ENCODE assay signal across 26 mouse cellular contexts in the genomic region with DNA sequence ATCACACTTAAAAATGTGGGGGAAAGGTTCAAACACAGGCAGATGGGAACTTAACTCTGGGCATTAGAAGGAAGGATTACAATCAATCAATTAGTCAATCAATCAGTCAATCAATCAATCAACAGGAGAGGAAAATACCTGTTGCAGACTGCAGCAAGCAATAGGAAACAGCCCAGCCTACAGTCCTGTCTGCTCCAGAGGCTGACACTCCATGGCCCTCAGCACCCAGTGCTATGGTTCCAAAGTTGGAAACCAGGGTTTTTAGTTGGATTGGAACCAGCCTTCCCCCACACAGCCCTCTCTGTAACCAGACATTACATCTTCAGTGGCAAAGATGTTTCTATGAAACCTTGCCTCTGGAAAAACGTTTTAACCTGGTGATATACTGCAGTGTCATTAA. TPM values are rescaled to one million over a fixed set of nuclear protein-coding genes. Genes with fewer than 3 reads are reported as not detected.
DNase-seq lines count a peak whose midpoint lies in the region; ATAC-seq and TF ChIP-seq lines count a peak whose summit lies in the region.
"Had no signal": no experiment of that assay in that cellular context is flagged by ENCODE, and none has a peak within 500 bp of the region (broad histone marks: within the 10 kb centered on the region; RNA-seq: fewer than 3 reads in every experiment).

No protein-coding gene starts in this region.

- H3K9ac ChIP-seq in heart, postnatal 0 days (replicated peaks; ENCODE audit: low read depth, low read length): no peak overlapping the region
- no peak overlapping the region for H3K9ac ChIP-seq in heart, embryonic 11.5 days (ENCODE audit: low read depth, low read length)
- no peak overlapping the region for H3K9ac ChIP-seq in limb, embryonic 15.5 days
- H3K9ac ChIP-seq: liver, postnatal 0 days; stomach, embryonic 15.5 days had no signal

- peaks cover 29% of the 10 kb centered on the region for H3K4me1 ChIP-seq in heart, postnatal 0 days (ENCODE audit: control insufficient read depth, insufficient read depth)
- peaks cover 16% of the 10 kb centered on the region for H3K4me1 ChIP-seq in heart, embryonic 11.5 days (ENCODE audit: control insufficient read depth, insufficient read depth, low read length)
- H3K4me1 ChIP-seq in limb, embryonic 15.5 days: peaks cover 35% of the 10 kb centered on the region

- no peak for ATAC-seq in heart, postnatal 0 days (ENCODE audit: insufficient read depth, low read depth)
- no peak for ATAC-seq in heart, embryonic 11.5 days (replicated peaks; ENCODE audit: insufficient number of reproducible peaks, low FRiP score, low TSS enrichment)
- ATAC-seq in limb, embryonic 15.5 days (ENCODE audit: insufficient number of reproducible peaks, low FRiP score, low TSS enrichment, low read depth): no peak
- ATAC-seq: forebrain, embryonic 13.5 days; hindbrain, embryonic 16.5 days; liver, postnatal 0 days; lung, postnatal 0 days; midbrain, embryonic 16.5 days had no signal

- H3K4me2 ChIP-seq in heart, postnatal 0 days (ENCODE audit: low read depth, low read length): peak overlapping the region; percentile 44
- H3K4me2 ChIP-seq in heart, embryonic 11.5 days: no peak overlapping the region
- H3K4me2 ChIP-seq in limb, embryonic 15.5 days: no peak overlapping the region
- H3K4me2 ChIP-seq: liver, embryonic 11.5 days; neural tube, embryonic 13.5 days; stomach, embryonic 15.5 days had no signal

- 23% methylated on average over 1 of the region's 1 CpGs for whole genome bisulfite sequencing in heart, postnatal 0 days
- 23% methylated on average over 1 of the region's 1 CpGs for WGBS in heart, embryonic 11.5 days (ENCODE audit: insufficient replicate concordance)
- 25% methylated on average over 1 of the region's 1 CpGs for WGBS in limb, embryonic 15.5 days

- TF ChIP-seq EP300 in heart, postnatal 0 days (IDR thresholded peaks at IDR 0.05; ENCODE audit: low read depth): no peak

- DNase-seq in heart, adult 11 months: peak; percentile 86
- no peak for DNase-seq in heart, postnatal 14 days
- no peak for DNase-seq in heart, postnatal 0 days (ENCODE audit: low spot score)
- DNase-seq in left cerebral cortex, adult 2 months (ENCODE audit: extremely low spot score in 1 of 2, low spot score in 2 of 2): no peak
- no peak for DNase-seq in left cerebral cortex, adult 18-20 months (ENCODE audit: low spot score in 2 of 2)
- DNase-seq in spleen, postnatal 36 days (ENCODE audit: low spot score in 2 of 2): no peak
- DNase-seq: cerebellum, adult 9-10 months; layer of hippocampus, postnatal 36 days; liver, postnatal 0 days; thymus, adult 2 months; thymus, postnatal 4 days had no signal

- no peaks in the 10 kb centered on the region for H3K9me3 ChIP-seq in heart, postnatal 0 days (replicated peaks; ENCODE audit: control insufficient read depth, low read length)
- H3K9me3 ChIP-seq in heart, embryonic 11.5 days (replicated peaks; ENCODE audit: control insufficient read depth, low read length): no peaks in the 10 kb centered on the region
- no peaks in the 10 kb centered on the region for H3K9me3 ChIP-seq in limb, embryonic 15.5 days
- H3K9me3 ChIP-seq: forebrain, embryonic 13.5 days; midbrain, embryonic 10.5 days; neural tube, embryonic 13.5 days; stomach, embryonic 15.5 days had no signal

- H3K36me3 ChIP-seq in heart, postnatal 0 days (replicated peaks; ENCODE audit: control insufficient read depth, insufficient read depth, low read length): no peaks in the 10 kb centered on the region
- no peaks in the 10 kb centered on the region for H3K36me3 ChIP-seq in heart, embryonic 11.5 days (ENCODE audit: control insufficient read depth, insufficient read depth, low read length)
- no peaks in the 10 kb centered on the region for H3K36me3 ChIP-seq in limb, embryonic 15.5 days
- H3K36me3 ChIP-seq: midbrain, embryonic 10.5 days; neural tube, embryonic 13.5 days; stomach, embryonic 15.5 days had no signal

- TF ChIP-seq CTCF in heart, postnatal 0 days (IDR thresholded peaks at IDR 0.05; ENCODE audit: low read depth): no peak
- no peak for TF ChIP-seq CTCF in left cerebral cortex, adult 2 months (IDR thresholded peaks at IDR 0.05)

- no peak overlapping the region for H3K4me3 ChIP-seq in heart, postnatal 0 days (ENCODE audit: low read depth, low read length)
- no peak overlapping the region for H3K4me3 ChIP-seq in heart, embryonic 11.5 days (ENCODE audit: low read depth, low read length)
- H3K4me3 ChIP-seq in left cerebral cortex, adult 2 months: no peak overlapping the region
- H3K4me3 ChIP-seq in limb, embryonic 15.5 days: no peak overlapping the region
- H3K4me3 ChIP-seq: forebrain, embryonic 13.5 days; midbrain, embryonic 10.5 days; myocyte; neural tube, embryonic 13.5 days; stomach, embryonic 15.5 days had no signal

- no peaks in the 10 kb centered on the region for H3K27me3 ChIP-seq in heart, postnatal 0 days (ENCODE audit: control insufficient read depth, insufficient read depth, low read length)
- H3K27me3 ChIP-seq in heart, embryonic 11.5 days (ENCODE audit: control insufficient read depth, insufficient read depth, low read length): no peaks in the 10 kb centered on the region
- no peaks in the 10 kb centered on the region for H3K27me3 ChIP-seq in limb, embryonic 15.5 days

- peak overlapping the region; percentile 78 for H3K27ac ChIP-seq in heart, postnatal 0 days (ENCODE audit: low read depth)
- H3K27ac ChIP-seq in heart, embryonic 11.5 days (ENCODE audit: low read depth, low read length): no peak overlapping the region
- H3K27ac ChIP-seq in left cerebral cortex, adult 2 months: 0 out of 2 replicates have a peak overlapping the region, but pooled peaks have one; percentile 61
- 0 out of 2 replicates have a peak overlapping the region, but pooled peaks have one; percentile 8 for H3K27ac ChIP-seq in limb, embryonic 15.5 days
- H3K27ac ChIP-seq: forebrain, embryonic 13.5 days; kidney, postnatal 0 days; macrophage; midbrain, embryonic 10.5 days; neural tube, embryonic 13.5 days; stomach, embryonic 15.5 days had no signal

- intact Hi-C loops in heart, postnatal 14 days (cut with DNase I): loop anchor here (5.0 to 10.0 kb wide), 4 partner anchors 154 to 689 kb away; no protein-coding TSS in a partner anchor
- intact Hi-C loops in left cerebral cortex, adult 2 months (cut with DNase I): loop anchor here (5.0 to 10.0 kb wide), 5 partner anchors 254 to 951 kb away; no protein-coding TSS in a partner anchor

RNA-seq across cellular contexts. Expression of a gene that starts 19.0 kb away (rescaled TPM):
- 100 to 1,000 TPM; 159 to 170 TPM for total RNA-seq in heart, postnatal 14 days (2021)
- 76.5 and 114 TPM in 2 replicates for total RNA-seq in heart, postnatal 0 days (2014; rRNA removed; ENCODE audit: low replicate concordance)
- polyA plus RNA-seq in heart, postnatal 0 days (2015; fragmentation: Nextera tagmentation; extraction: Ambion mirVana): 53.2 and 53.8 TPM in 2 replicates
- 27.5 and 33.7 TPM in 2 replicates for polyA plus RNA-seq in heart, embryonic 11.5 days (2014; fragmentation: Nextera tagmentation; extraction: Ambion mirVana)
- 10 to 100 TPM; 58.1 to 62.5 TPM for total RNA-seq in left cerebral cortex, adult 2 months (2021)
- total RNA-seq in left cerebral cortex, adult 18-20 months (2021): 10 to 100 TPM; 54.8 to 59.7 TPM
- 64.5 and 64.9 TPM in 2 replicates for polyA plus RNA-seq in limb, embryonic 15.5 days (2015; fragmentation: Nextera tagmentation; extraction: Ambion mirVana)

RNA-seq across cellular contexts. Expression of a gene that starts 24.4 kb away (rescaled TPM):
- total RNA-seq in heart, postnatal 14 days (2021): not detected
- not detected in 2 replicates for total RNA-seq in heart, postnatal 0 days (2014; rRNA removed; ENCODE audit: low replicate concordance)
- 0.45 and 0.52 TPM in 2 replicates for polyA plus RNA-seq in heart, postnatal 0 days (2015; fragmentation: Nextera tagmentation; extraction: Ambion mirVana)
- 0.72 and 0.73 TPM in 2 replicates for polyA plus RNA-seq in heart, embryonic 11.5 days (2014; fragmentation: Nextera tagmentation; extraction: Ambion mirVana)
- 1 to 10 TPM; 3.7 to 4.9 TPM for total RNA-seq in left cerebral cortex, adult 2 months (2021)
- 1 to 10 TPM; 6.1 to 7.4 TPM for total RNA-seq in left cerebral cortex, adult 18-20 months (2021)
- polyA plus RNA-seq in limb, embryonic 15.5 days (2015; fragmentation: Nextera tagmentation; extraction: Ambion mirVana): 3.0 and 3.5 TPM in 2 replicates
- total RNA-seq: ES-E14; hematopoietic stem cell, adult 5-6 weeks had no signal
- polyA plus RNA-seq: liver, postnatal 0 days; macrophage; myocyte had no signal
